Mouse (Mus musculus) ZHBTc4 (cell line): ENCODE measurements at regions not wholly inside any gene's neighbourhood (a gene's known extent, or its start where the extent isn't known, plus 50 kb on each side); places are given as distances from the start of the nearest gene placed in this dataset.
"Not testable (repeated sequence)": the region's sequence is repeated elsewhere in the genome, so short reads cannot be mapped to it uniquely, and the experiment has no call there.

Experiments
- DNase-seq: peaks from one replicate; pipeline ENCODE4 v3.0.0-alpha.2; 2011; ENCODE audit warnings: low read depth, low spot score

- not testable (repeated sequence) for DNase-seq
Measured at GRCm38 (mm10) chr6:47679946-47680345, 84.8 kb upstream of the Ezh2 start.

GRCm38 (mm10) chr6:47672741-47673140, 77.6 kb upstream of the Ezh2 start:
- DNase-seq: not testable (repeated sequence)

GRCm38 (mm10) chr6:47652880-47653279, 57.7 kb upstream of the Ezh2 start:
- DNase-seq: not testable (repeated sequence)

GRCm38 (mm10) chr6:47651385-47651718, 56.2 kb upstream of the Ezh2 start:
- not testable (repeated sequence) for DNase-seq

- peak; percentile 97 for DNase-seq
Measured at GRCm38 (mm10) chr6:47650463-47651384, 55.6 kb upstream of the Ezh2 start.

- peak; percentile 18 for DNase-seq
Measured at GRCm38 (mm10) chr6:47649961-47650360, 54.8 kb upstream of the Ezh2 start.

GRCm38 (mm10) chr6:47649451-47649931, 54.4 kb upstream of the Ezh2 start:
- no peak for DNase-seq

- no peak for DNase-seq
Measured at GRCm38 (mm10) chr6:47648899-47649298, 53.8 kb upstream of the Ezh2 start.

- no peak for DNase-seq
Measured at GRCm38 (mm10) chr6:47648316-47648715, 53.2 kb upstream of the Ezh2 start.

- DNase-seq: no peak
Measured at GRCm38 (mm10) chr6:47647876-47648275, 52.7 kb upstream of the Ezh2 start.

- no peak for DNase-seq
Measured at GRCm38 (mm10) chr6:47646731-47647567, 51.8 kb upstream of the Ezh2 start.

GRCm38 (mm10) chr6:47646022-47646421, 50.9 kb upstream of the Ezh2 start:
- DNase-seq: no peak
